Mouse (Mus musculus): Measurements from ENCODE around the gene Ndufaf4. TPM values are rescaled to one million over a fixed set of nuclear protein-coding genes. Genes with fewer than 3 reads are reported as not detected.
"Not testable (repeated sequence)": the region's sequence is repeated elsewhere in the genome, so short reads cannot be mapped to it uniquely, and the experiment has no call there.

The Ndufaf4 gene
- polyA plus RNA-seq (2015; fragmentation: Nextera tagmentation; extraction: Ambion mirVana), result 52.8 and 55.3 TPM in 2 replicates

DNA sequence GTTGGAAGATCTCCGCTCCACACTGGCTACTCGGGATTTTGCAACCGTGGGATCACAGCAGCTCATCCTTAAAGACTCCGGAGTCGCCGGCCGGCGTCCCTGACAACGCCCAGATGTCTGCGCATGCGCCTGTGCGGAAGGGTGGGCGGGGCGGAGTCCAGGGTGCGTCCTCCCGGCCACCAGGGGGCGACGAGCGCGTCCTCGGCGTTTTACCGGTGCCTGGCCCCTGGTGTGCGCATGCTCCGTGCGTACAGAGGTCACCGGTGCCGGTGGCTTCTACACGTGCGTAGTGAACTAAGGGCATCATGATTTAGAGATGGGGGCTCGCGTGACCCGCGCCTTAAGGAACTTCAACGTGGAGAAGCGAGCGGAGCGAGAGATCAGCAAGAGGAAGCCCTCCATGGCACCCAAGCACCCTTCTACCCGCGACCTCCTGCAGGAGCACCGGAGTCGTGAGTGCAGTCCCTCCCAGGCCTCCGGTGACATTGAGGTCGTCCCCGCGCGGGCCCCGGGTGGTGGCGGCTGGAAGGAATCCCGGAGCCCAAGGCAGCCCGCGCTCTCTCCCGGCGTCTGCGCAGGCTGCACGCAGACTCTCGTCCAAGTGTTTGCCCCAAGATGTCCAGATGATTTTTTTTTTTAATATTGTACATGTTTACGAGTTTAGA lies at the start of gene Ndufaf4:
TSS of gene Ndufaf4 (plus strand) at position 233 of the 665 bp plus-strand sequence.
- Histone ChIP-seq H3K4me3 (peak within 1 kb of the TSS; percentile 67), H3K27ac (replicated peaks) (peak within 1 kb of the TSS; percentile 22; the same call in 1 of the 2 replicates), H3K4me1 (peaks cover 14% of the 10 kb centered on the region), H3K4me2 (replicated peaks) (peak within 1 kb of the TSS; percentile 75), H3K9me3 (no peaks in the 10 kb centered on the region), H3K36me3 (peaks cover 18% of the 10 kb centered on the region), H3K9ac (replicated peaks) (peak within 1 kb of the TSS; percentile 66), H3K27me3 (no peaks in the 10 kb centered on the region)
- ATAC-seq (replicated peaks), result peak; percentile 98
- under 1% methylated on average over 58 of the region's 58 CpGs for WGBS

DNA sequence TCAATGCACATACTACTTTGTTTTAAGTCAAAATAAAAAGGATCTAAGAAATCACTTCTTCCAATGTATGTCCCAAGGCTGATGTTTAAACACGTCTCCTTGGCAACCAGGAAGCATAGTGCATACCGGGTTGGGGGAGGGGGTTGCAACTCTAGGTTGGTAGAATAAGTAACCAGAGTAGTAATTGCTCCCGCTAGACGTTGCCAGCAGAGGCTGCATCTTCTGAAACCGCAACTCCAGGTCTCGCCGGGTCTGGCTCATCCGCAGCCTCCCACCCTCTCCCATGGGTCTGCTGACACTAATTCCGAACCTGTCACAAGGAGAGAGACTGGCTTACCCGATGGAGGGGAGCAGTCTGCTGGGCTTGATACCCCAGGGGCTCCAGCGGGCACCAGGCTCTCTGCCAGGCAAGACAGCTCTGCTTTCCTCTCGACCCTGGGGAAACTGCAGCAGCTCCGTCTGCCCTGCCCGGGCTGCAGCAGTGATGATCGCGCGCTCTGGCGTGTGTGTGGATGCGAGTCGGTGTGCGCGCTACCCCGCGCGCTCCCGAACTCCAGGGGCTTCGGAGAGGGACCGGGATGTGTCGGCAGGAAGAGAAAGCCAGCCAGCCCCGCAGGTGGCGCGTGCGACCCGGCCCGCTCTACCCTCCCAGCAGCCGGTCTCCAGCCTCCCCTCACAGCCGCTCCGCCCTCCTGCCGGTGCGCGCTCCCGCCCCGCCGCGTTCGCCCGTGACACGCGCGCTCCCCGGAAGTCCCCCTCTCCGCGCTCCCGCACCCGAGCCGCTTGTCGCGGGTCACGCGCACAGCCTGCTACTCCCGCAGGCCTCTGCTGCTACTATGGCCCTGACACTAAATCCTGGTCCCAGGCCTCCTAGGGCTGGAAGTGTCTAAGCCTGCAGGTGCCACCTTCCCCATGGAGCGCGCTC lies 47.2 kb upstream of the Ndufaf4 start, which contains the start of gene Klhl32:
TSS of gene Klhl32 (minus strand) at position 724 of the 925 bp plus-strand sequence.
- WGBS, result under 1% methylated on average over 57 of the region's 63 CpGs
- H3K36me3 ChIP-seq, result no peaks in the 10 kb centered on the region
- peak within 1 kb of the TSS; percentile 58 for H3K9ac ChIP-seq (replicated peaks)
- H3K9me3 ChIP-seq, result no peaks in the 10 kb centered on the region
- H3K4me3 ChIP-seq, result peak within 1 kb of the TSS; percentile 56
- no peaks in the 10 kb centered on the region for H3K27me3 ChIP-seq
- peaks cover 19% of the 10 kb centered on the region for H3K4me1 ChIP-seq
- ATAC-seq (replicated peaks), result peak; percentile 95
- peak within 1 kb of the TSS; percentile 95 for H3K27ac ChIP-seq (replicated peaks)
- peak within 1 kb of the TSS; percentile 53 for H3K4me2 ChIP-seq (replicated peaks)

DNA sequence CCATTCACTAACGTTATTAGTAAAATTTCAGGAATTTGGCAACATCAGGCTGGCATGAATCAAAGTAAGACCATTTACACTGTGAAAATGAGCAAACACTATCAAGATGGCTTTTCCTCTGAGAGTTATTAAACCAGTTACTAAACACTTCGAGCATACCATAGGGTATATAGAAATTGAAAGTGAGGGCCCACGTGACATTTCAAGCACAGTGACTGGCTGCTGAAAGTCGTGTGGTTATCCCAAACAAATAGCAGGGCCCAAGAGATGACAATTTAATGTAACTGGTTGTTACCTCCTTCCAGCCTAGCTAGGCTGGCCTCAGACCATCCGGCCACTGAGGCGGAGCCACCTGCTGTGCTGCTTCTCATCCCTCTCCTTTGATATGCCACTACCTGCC lies 32.2 kb upstream of the Ndufaf4 start:
- H3K27me3 ChIP-seq, result no peaks in the 10 kb centered on the region
- H3K4me3 ChIP-seq, result no peak overlapping the region
- no peak overlapping the region for H3K4me2 ChIP-seq (replicated peaks)
- no peak overlapping the region for H3K27ac ChIP-seq (replicated peaks)
- no peak overlapping the region for H3K9ac ChIP-seq (replicated peaks)
- H3K4me1 ChIP-seq, result no peaks in the 10 kb centered on the region
- no peak for ATAC-seq (replicated peaks)
- H3K9me3 ChIP-seq, result no peaks in the 10 kb centered on the region
- no peaks in the 10 kb centered on the region for H3K36me3 ChIP-seq
- 56% methylated on average over 6 of the region's 6 CpGs for WGBS

DNA sequence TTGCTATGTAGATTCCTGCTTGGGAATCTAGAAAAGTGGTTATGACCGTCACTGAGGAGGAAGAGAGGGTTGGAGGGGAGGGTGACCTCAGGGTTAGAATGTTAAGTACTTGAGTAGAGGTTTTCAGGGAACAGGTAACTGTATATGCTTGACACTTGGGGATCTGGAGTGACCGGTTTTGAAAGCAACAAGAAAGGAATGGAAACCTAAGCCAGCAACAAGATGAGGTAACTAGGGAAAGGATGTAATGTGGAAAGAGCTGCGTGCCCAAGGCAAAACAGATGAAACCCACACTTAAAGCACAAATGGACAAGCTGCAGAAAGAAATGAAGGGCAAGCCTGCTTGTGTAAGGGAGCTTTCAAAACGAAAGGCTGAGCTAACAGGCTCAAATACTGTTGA lies 28.7 kb upstream of the Ndufaf4 start:
- 84% methylated on average over 4 of the region's 4 CpGs for WGBS
- Histone ChIP-seq H3K27ac (replicated peaks) (no peak overlapping the region), H3K9ac (replicated peaks) (no peak overlapping the region), H3K4me1 (no peaks in the 10 kb centered on the region), H3K4me3 (no peak overlapping the region), H3K4me2 (replicated peaks) (no peak overlapping the region), H3K27me3 (no peaks in the 10 kb centered on the region), H3K9me3 (no peaks in the 10 kb centered on the region), H3K36me3 (no peaks in the 10 kb centered on the region)
- ATAC-seq (replicated peaks), result no peak

DNA sequence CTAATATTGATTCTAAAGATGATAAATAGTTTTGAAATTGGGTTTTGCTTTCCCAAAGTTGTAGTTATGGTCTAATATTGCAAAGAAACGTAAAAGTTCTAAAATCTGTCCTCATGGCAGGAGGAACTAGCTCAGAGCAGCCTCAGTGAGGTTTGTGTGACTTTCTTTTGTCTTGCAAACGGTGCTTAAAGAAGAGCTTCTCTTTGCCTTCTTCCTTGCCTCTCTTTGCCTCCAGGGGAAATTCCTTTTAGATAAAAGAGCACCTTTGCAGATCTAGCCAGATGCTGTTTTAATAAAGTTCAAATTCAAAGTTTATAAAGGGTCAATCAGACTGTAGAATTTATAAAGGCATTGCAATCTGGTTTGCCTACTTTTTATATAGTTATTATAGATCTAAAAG lies 8.5 kb upstream of the Ndufaf4 start:
- not testable (repeated sequence) for H3K9ac ChIP-seq (replicated peaks); H3K4me1 ChIP-seq; H3K36me3 ChIP-seq; ATAC-seq (replicated peaks); H3K4me2 ChIP-seq (replicated peaks); H3K27ac ChIP-seq (replicated peaks); H3K4me3 ChIP-seq; H3K27me3 ChIP-seq; H3K9me3 ChIP-seq
- WGBS, result 36% methylated on average over 2 of the region's 2 CpGs

DNA sequence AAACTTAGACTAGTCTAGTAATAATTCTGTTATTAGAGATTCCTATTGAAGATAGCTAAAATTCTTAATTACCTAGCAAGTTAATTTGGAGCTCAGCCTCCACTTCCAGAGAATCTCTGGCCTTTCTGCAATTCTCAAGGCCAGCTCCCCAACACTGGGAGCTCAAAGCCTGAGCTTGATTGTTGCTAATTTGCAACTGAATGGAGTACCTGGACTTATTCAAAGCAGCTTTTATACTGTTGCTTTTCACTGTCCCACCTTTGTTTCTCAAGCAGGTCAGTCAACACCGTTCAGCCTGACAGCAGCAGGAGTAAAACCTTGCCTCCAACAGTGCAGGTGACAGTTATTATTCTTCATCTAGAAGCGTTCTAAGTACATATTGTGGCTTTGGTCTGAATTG lies 5.6 kb upstream of the Ndufaf4 start:
- H3K4me1 ChIP-seq; ATAC-seq (replicated peaks); H3K9me3 ChIP-seq; H3K36me3 ChIP-seq; H3K27me3 ChIP-seq; H3K4me3 ChIP-seq; H3K4me2 ChIP-seq (replicated peaks); H3K9ac ChIP-seq (replicated peaks); H3K27ac ChIP-seq (replicated peaks): not testable (repeated sequence)
- WGBS, result 52% methylated on average over 2 of the region's 2 CpGs

DNA sequence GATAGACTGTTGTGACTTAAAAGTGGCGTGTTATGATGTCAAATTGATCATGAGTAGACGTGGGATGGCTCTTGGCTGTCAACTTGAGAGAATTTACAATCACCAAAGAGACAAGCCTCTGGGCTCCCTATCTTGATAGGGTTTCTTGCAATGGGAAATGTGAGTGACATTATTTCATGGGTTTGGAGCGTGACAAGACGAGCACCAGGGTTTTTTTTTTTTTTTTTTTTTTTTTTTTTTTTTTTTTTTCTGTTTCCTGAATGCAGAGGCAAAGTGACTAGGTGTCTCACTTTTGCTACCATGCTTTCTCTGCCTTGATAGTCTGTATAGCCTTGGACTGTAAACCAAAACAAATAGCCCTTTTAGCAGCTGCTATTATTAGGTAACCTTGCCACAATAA lies 3.3 kb upstream of the Ndufaf4 start:
- H3K4me1 ChIP-seq, result peaks cover 14% of the 10 kb centered on the region
- H3K4me3 ChIP-seq, result no peak overlapping the region
- no peaks in the 10 kb centered on the region for H3K27me3 ChIP-seq
- ATAC-seq (replicated peaks), result no peak
- no peak overlapping the region for H3K27ac ChIP-seq (replicated peaks)
- H3K36me3 ChIP-seq, result no peaks in the 10 kb centered on the region
- H3K9ac ChIP-seq (replicated peaks), result no peak overlapping the region
- 84% methylated on average over 4 of the region's 4 CpGs for WGBS
- no peak overlapping the region for H3K4me2 ChIP-seq (replicated peaks)
- no peaks in the 10 kb centered on the region for H3K9me3 ChIP-seq

DNA sequence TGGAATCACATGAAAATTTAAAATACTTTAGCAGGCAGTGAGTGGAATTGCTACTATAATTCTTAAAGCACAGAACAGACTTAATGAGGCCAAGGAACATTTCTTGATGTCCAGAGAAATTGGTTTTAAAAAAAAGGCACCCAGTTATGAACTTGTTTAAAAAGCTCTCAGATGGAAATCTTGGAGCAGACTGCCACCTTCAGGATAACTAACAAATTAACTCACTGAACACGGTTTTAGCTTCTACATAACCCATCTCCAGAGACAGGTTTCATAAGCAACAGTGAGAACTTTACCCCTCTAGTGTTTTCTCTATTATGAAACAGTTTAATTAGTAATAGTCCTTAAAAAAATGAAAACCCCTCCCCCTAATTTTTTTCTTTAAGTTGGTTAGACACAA lies 1.1 kb upstream of the Ndufaf4 start:
- Histone ChIP-seq H3K9ac (replicated peaks) (no peak overlapping the region), H3K4me3 (no peak overlapping the region), H3K9me3 (no peaks in the 10 kb centered on the region), H3K4me1 (peaks cover 14% of the 10 kb centered on the region), H3K4me2 (replicated peaks) (peak overlapping the region; percentile 75), H3K36me3 (peaks cover 10% of the 10 kb centered on the region), H3K27me3 (no peaks in the 10 kb centered on the region), H3K27ac (replicated peaks) (no peak overlapping the region)
- ATAC-seq (replicated peaks), result 0 out of 2 replicates have a peak, but pooled peaks have one; percentile 24
- 0% methylated on average over 1 of the region's 1 CpGs for WGBS

DNA sequence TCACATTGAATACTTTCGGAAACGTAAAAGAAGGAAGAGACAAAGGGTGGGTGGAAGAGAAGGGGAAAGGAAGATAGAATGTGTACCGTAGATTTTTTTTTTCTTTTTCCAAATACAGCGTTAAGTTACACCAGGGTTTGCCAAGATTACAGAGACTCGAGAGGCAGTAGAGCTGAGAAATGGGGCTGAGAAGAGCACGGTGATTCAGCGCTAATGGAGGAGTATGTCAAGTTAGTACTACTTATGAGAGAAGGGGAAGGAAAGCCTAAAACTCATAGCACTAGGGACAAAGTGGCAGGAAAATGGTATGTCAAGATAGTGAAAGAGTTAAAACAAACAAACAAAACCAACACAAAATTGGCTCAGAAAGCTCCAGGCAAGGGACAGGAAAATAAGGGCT lies 532 bp upstream of the Ndufaf4 start:
- 16% methylated on average over 7 of the region's 7 CpGs for WGBS
- 0 out of 2 replicates have a peak overlapping the region, but pooled peaks have one; percentile 11 for H3K27ac ChIP-seq (replicated peaks)
- H3K9me3 ChIP-seq, result no peaks in the 10 kb centered on the region

DNA sequence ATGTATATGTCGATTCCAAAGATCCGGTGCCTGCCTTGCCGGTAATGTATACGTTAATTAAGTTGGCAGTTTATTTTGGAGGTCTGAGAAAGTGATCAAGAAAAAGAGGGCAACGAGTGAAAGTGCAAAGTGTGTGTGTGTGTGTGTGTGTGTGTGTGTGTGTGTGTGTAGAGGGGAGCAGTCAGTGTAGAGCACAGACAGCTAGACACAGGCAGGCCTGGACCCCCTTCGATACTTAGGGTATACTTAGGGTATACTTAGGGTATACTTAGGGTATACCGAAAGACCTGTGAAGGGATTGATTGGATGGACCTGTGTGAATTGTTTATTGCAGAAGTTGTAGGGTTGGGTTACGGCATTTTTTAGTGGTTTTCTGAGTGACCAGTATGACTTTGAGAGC lies 753 bp downstream of the Ndufaf4 start:
- no peak overlapping the region for H3K27ac ChIP-seq (replicated peaks)
- H3K9ac ChIP-seq (replicated peaks), result peak overlapping the region; percentile 66
- 27% methylated on average over 8 of the region's 8 CpGs for WGBS
- H3K4me3 ChIP-seq, result peak overlapping the region; percentile 67
- peaks cover 14% of the 10 kb centered on the region for H3K4me1 ChIP-seq
- no peak for ATAC-seq (replicated peaks)
- peak overlapping the region; percentile 75 for H3K4me2 ChIP-seq (replicated peaks)
- H3K9me3 ChIP-seq, result no peaks in the 10 kb centered on the region
- H3K27me3 ChIP-seq, result no peaks in the 10 kb centered on the region
- H3K36me3 ChIP-seq, result peaks cover 23% of the 10 kb centered on the region

More for the DNA sequence above, 532 bp upstream of the Ndufaf4 start:
- H3K36me3 ChIP-seq, result peaks cover 13% of the 10 kb centered on the region
- ATAC-seq (replicated peaks), result peak; percentile 59
- no peaks in the 10 kb centered on the region for H3K27me3 ChIP-seq
- peaks cover 14% of the 10 kb centered on the region for H3K4me1 ChIP-seq
- peak overlapping the region; percentile 53 for H3K9ac ChIP-seq (replicated peaks)
- H3K4me3 ChIP-seq, result peak overlapping the region; percentile 67
- H3K4me2 ChIP-seq (replicated peaks), result peak overlapping the region; percentile 75

DNA sequence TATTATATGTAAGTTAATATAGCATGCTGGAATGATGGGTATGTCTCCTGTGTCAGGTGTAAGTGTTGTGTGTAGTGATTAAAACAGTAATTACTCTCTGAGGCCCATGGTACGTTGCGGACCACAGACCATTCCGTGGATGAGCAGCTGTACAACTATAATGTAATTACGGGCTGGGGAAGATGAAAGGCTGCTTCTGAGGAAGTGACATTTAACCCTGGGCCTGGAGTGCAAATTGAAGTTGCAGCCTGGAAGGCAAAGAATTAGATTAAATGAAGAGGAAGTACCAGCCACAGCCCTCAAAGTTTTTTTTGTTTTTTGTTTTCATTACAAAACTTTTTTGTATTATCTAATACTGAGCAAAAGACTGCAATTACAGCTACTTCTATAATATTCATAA lies 1.3 kb downstream of the Ndufaf4 start:
- no peak for ATAC-seq (replicated peaks)
- 32% methylated on average over 4 of the region's 4 CpGs for WGBS

DNA sequence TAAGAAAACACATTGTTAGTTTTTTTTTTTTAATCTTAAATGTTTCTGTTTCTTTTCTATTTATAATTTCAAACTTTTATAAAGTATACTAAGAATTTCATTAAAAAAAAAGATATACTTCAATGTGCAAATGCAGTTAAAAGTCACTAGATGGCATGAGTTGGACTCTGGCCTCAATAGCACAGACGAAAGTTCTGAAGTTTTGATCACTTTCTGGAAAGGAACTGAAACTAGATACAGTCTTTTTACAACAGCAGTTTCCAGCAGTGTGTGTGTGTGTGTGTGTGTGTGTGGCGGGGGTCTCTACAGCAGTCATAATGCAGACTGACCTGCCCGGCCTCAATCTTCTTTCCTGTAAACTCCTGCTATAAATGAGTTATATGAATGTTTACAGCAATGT lies 9.9 kb downstream of the Ndufaf4 start:
- Histone ChIP-seq H3K4me3 (no peak overlapping the region), H3K27me3 (no peaks in the 10 kb centered on the region), H3K27ac (replicated peaks) (no peak overlapping the region), H3K9ac (replicated peaks) (no peak overlapping the region), H3K4me1 (no peaks in the 10 kb centered on the region), H3K9me3 (no peaks in the 10 kb centered on the region), H3K4me2 (replicated peaks) (no peak overlapping the region), H3K36me3 (peaks cover 8% of the 10 kb centered on the region)
- no peak for ATAC-seq (replicated peaks)
- WGBS, result 58% methylated on average over 3 of the region's 3 CpGs

More for the DNA sequence above, 1.3 kb downstream of the Ndufaf4 start:
- H3K9me3 ChIP-seq, result no peaks in the 10 kb centered on the region
- H3K9ac ChIP-seq (replicated peaks), result peak overlapping the region; percentile 66; the same call in 1 of the 2 replicates
- H3K36me3 ChIP-seq, result peaks cover 23% of the 10 kb centered on the region
- H3K4me3 ChIP-seq, result peak overlapping the region; percentile 67
- H3K27me3 ChIP-seq, result no peaks in the 10 kb centered on the region
- no peak overlapping the region for H3K27ac ChIP-seq (replicated peaks)
- H3K4me2 ChIP-seq (replicated peaks), result peak overlapping the region; percentile 75
- H3K4me1 ChIP-seq, result peaks cover 14% of the 10 kb centered on the region

Data from forebrain, embryonic 15.5 days (tissue).